Mouse (Mus musculus) adipocyte (in vitro differentiated cells): ENCODE results near the gene Adamts9.

Experiments used
- DNase-seq: peaks from one replicate; pipeline ENCODE4 v3.0.0-alpha.2; 2016; ENCODE audit warnings: low spot score

The Adamts9 gene

DNA sequence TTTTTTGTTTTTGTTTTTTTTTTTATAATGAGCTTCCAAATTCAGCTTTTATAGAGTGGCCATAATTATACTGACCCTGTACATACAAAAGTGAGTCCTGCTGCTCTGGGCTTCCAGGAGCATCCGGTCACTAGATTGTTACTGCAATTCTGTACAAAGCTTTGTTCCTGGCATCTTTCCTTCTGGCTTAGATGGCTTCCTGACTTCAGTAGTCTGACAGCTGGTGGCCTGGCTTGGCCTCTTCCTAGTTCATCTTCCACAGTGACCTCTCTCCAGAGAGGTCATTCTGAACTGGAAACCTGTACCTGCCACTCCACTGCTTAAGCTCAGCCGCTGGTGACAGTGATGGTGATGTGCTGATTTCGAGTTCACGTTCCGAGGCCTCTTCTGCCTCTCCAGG, 217.2 kb downstream of the Adamts9 start:
- DNase-seq = no peak

DNA sequence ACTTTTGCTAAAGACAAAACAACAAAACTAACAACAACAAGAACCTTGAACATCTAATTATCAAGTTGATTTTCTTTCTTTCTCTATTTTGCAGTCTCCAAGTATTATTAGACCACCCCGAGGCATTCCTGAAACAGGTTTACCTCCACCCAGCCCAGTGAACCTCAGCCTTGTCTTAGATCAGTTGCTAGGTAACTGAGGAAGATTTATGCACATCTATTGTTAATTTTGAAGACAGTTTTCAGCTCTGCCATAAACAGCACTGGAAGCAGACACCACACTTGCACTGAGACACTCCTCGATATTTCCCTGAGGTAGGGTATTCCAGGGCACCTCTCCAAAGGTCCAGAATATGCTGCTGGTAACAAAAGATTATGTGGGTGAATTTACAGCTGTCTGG, 218.9 kb downstream of the Adamts9 start:
- no peak for DNase-seq
